Mouse (Mus musculus) olfactory bulb, adult 2 months (tissue): Measurements from ENCODE around the gene Rxfp1.

Experiments
- CTCF ChIP-seq: fragments of 200-500 bp; IDR thresholded peaks from 2 replicates; pipeline ENCODE4 v1.5.1; 2012; ENCODE audit warnings: low read depth, mild to moderate bottlenecking, low read length, moderate library complexity; ENCODE audit not compliant: insufficient read depth
- POLR2A ChIP-seq: fragments of 200-500 bp; IDR thresholded peaks from 2 replicates; pipeline ENCODE4 v1.6.1; 2012; ENCODE audit warnings: mild to moderate bottlenecking, low read depth, low read length, moderate library complexity; ENCODE audit not compliant: insufficient read depth

DNA sequence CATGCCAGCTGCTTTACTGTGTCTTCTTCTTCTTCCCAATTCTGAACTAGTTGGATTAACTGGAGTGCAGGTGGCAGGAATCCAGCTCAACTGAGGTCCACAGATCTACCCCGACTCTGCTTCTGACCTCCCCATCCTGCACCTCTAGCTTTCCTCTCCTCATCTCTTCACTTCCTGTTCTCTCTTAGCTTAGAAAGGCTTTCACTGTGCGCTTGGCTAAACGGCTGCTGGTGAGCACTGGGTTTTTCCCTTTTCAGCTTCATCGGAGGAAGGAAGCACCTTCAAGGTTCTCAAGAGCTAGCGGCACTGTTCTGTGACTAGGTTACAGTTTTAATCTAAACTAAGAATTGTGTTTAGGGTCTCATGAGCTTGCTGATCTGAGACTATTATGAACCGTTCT is 8.9 kb upstream of the Rxfp1 start:
- TF ChIP-seq CTCF (no peak), POLR2A (no peak)
